Mouse (Mus musculus) 3134 (cell line): ENCODE data around the gene Mtss1l.

Experiments
- DNase-seq: peaks from one replicate; pipeline ENCODE4 v3.0.0-alpha.2; 2011; ENCODE audit warnings: low spot score; ENCODE audit not compliant: insufficient read length; ENCODE audit errors: extremely low read depth

The Mtss1l gene

GRCm38 (mm10) chr8:110720685-110721598 lies at the start of gene Mtss1l:
Mtss1l (plus strand) TSS chr8:110721476.
- DNase-seq = peak; percentile 73

GRCm38 (mm10) chr8:110672133-110672532 lies 49.1 kb upstream of the Mtss1l start:
- DNase-seq = no peak

GRCm38 (mm10) chr8:110673168-110673567 lies 48.1 kb upstream of the Mtss1l start:
- DNase-seq = no peak

- DNase-seq = no peak
Measured at GRCm38 (mm10) chr8:110674589-110674988, 46.7 kb upstream of the Mtss1l start.

- no peak for DNase-seq
Measured at GRCm38 (mm10) chr8:110676702-110677101, 44.6 kb upstream of the Mtss1l start.

- no peak for DNase-seq
Measured at GRCm38 (mm10) chr8:110677174-110677660, 44.1 kb upstream of the Mtss1l start.

- no peak for DNase-seq
Measured at GRCm38 (mm10) chr8:110678989-110679388, 42.3 kb upstream of the Mtss1l start.

GRCm38 (mm10) chr8:110687726-110688125 lies 33.5 kb upstream of the Mtss1l start:
- DNase-seq = no peak

GRCm38 (mm10) chr8:110689961-110690360 lies 31.3 kb upstream of the Mtss1l start:
- DNase-seq = no peak

- no peak for DNase-seq
Measured at GRCm38 (mm10) chr8:110694226-110694625, 27.1 kb upstream of the Mtss1l start.

GRCm38 (mm10) chr8:110694826-110695225 lies 26.4 kb upstream of the Mtss1l start:
- DNase-seq = no peak

- DNase-seq = no peak
Measured at GRCm38 (mm10) chr8:110695431-110695830, 25.8 kb upstream of the Mtss1l start.

- no peak for DNase-seq
Measured at GRCm38 (mm10) chr8:110696051-110696450, 25.2 kb upstream of the Mtss1l start.

GRCm38 (mm10) chr8:110697571-110697970 lies 23.7 kb upstream of the Mtss1l start:
- no peak for DNase-seq

- no peak for DNase-seq
Measured at GRCm38 (mm10) chr8:110698098-110698497, 23.2 kb upstream of the Mtss1l start.

- DNase-seq = no peak
Measured at GRCm38 (mm10) chr8:110699501-110699900, 21.8 kb upstream of the Mtss1l start.

- DNase-seq = no peak
Measured at GRCm38 (mm10) chr8:110700561-110700960, 20.7 kb upstream of the Mtss1l start.

GRCm38 (mm10) chr8:110702636-110703459 lies 18.4 kb upstream of the Mtss1l start:
- DNase-seq = no peak

- no peak for DNase-seq
Measured at GRCm38 (mm10) chr8:110703460-110704061, 17.7 kb upstream of the Mtss1l start.

GRCm38 (mm10) chr8:110704103-110704502 lies 17.2 kb upstream of the Mtss1l start:
- DNase-seq = no peak
